Mouse (Mus musculus) embryonic fibroblast, embryonic 13.5 days (primary cell): ENCODE results near the gene 4930539E08Rik.

Experiments
- CTCF ChIP-seq: IDR thresholded peaks from 2 replicates; pipeline ENCODE4 v1.5.1; 2011; ENCODE audit warnings: mild to moderate bottlenecking, control low read depth, low read length, moderate library complexity, borderline replicate concordance; ENCODE audit not compliant: insufficient read depth
- POLR2A ChIP-seq: IDR thresholded peaks from 2 replicates; pipeline ENCODE4 v1.6.1; 2011; ENCODE audit warnings: low read depth, mild to moderate bottlenecking, control low read depth, low read length, moderate library complexity

DNA sequence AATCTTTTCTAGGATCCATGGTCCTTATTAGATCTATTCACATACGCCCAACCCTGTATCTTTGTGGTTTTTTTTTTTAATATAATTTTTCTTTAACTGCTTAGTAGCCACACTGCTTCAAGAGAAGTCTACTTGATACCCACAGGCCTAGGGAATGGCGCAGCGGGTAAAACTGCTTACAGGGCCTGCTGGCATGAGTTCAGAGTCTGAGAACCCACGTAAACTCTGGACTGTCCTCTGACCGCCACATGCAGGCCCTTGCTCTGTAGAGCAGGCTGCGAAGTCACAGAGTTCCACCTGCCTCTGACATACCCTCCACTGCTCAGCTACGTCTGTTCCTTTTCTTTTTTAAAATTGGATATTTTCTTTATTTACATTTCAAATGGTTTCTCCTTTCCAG is 29.4 kb upstream of the 4930539E08Rik start:
- TF ChIP-seq CTCF (no peak), POLR2A (no peak)
